Mouse (Mus musculus): ENCODE measurements around the gene Gm17581.
"Not testable (repeated sequence)": the region's sequence is repeated elsewhere in the genome, so short reads cannot be mapped to it uniquely, and the experiment has no call there.

Gm17581 gene

GRCm38 (mm10) chr2:155736936-155737335 is 1.3 kb upstream of the Gm17581 start:
- no peak for DNase-seq

DNA sequence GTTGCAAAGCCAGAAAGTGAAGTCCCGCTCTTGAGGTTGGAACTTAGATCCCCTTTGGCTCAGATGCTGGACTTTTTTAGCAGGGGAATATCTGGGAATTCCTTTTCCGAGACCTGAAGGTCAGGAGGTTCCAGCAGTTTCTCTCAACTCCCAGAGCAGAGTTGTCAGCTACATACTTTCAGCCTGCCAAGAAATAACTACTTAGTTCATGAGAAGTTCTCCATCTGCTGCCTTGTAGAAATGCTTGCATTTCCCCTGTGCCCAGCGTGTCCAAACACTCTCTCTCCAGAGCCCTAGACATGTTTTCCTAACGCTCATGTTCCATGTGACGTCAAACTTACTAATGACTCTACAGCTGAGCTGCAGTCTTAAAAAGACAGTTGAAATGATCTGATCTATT is 586 bp downstream of the Gm17581 start:
- no peak for DNase-seq

GRCm38 (mm10) chr2:155729158-155729645 is 6.5 kb downstream of the Gm17581 start, which contains the start of gene Edem2:
Gene Edem2 (minus strand): TSS chr2:155729475.
- DNase-seq: peak; percentile 96

- no peak for DNase-seq
Observed at GRCm38 (mm10) chr2:155728742-155729141, 6.9 kb downstream of the Gm17581 start.

GRCm38 (mm10) chr2:155727764-155728395 is 7.8 kb downstream of the Gm17581 start:
- no peak for DNase-seq

DNA sequence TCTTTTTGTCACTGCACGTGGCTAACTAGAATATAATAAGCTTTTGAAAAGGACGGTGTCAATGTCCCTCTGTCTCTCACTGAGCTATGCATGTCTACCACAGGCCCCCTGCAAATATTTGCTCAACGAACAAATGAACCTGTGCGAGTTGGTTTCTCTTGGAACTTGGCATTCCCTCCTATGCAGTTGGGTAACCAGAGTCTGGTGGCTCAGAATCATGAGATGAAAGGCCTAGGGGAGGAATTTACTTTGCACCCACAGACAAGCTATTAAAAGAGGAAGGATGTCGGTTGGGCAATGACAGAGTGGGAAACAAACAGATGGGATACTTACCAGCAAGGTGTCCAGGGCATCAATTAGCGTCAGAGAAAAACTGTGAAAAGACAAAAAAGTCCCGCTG is 9.4 kb downstream of the Gm17581 start:
- no peak for DNase-seq

DNA sequence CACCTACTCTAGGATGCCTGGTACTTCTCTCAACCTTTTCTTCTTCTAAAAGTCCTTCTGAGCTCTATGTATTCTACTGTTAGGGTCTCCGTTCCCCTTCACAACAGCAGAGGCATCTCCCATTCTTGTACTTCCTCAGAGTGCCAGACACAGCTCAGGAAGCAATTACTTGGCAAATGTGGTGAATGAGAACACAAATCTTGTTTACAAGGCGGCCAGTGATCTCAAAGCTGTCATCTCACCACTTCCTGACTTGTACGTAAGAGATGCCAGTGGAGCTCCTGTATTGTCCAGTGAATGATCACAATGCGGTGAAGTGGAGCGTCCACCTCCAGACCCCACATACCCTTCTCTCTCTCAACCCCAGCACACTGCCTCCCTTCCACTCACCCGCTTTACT is 11.1 kb downstream of the Gm17581 start:
- no peak for DNase-seq

- no peak for DNase-seq
Observed at GRCm38 (mm10) chr2:155724036-155724435, 11.6 kb downstream of the Gm17581 start.

DNA sequence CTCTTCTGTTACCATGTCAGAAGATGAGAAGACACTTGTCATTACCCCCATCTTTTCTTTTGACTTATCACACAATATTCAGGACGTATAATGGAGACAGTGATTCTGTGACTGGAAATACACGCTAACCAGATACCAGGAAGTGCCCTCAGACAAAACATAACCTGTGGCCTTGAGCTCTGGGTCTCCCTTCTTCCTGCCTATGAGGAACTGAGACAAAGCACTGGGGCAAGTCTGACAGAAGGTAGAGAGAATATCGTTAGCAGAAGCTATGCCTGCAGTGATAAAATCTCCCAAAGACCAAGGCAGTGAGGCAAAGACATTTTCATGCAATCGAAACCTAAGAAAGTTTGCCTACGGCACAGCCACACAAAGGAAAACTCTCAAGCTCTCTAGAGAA is 15.1 kb downstream of the Gm17581 start:
- DNase-seq: no peak

DNA sequence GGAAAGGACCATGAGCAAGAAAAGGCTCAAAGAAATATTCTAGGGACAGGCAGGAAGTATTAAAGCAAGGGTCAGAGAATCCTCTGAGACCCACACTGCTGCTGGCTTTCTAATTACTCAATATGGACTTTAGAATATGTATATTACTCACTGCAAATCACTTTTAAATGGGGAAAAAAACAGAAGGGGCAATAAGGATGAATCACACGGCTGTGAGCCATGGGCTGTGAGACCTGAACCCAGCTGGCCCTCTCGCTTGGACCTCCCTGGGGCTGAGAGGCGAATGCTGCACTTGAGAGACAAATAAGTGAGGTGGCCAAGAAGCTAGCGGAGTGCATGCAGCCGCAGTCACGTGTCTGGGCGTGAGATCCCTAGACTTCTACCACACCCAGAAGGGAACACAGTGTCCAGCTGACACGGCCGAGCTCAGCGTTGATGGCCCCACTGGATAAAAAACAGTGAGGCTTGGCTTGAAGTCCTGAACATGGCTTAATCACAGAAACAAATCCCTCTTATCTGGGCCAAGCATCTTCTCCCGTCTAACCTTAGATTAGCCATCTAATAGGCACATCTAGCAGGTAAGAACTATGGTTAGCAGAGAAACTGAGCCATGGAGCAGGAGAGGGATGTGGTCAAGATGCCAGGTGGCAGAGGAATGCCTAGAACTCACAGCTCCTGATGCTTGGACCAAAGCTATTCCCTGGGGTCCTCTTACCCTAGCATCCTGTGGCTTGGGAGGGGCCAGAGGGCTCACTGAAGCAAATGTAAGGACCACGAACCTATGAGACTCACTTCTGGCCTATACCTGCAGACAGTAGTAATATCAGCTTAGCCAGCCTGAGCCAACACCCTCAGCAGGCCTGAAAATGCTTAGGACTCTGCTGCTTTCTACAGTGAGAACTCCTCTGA is 18.3 kb downstream of the Gm17581 start:
- no peak for DNase-seq

GRCm38 (mm10) chr2:155710557-155710956 is 25.1 kb downstream of the Gm17581 start:
- no peak for DNase-seq

DNA sequence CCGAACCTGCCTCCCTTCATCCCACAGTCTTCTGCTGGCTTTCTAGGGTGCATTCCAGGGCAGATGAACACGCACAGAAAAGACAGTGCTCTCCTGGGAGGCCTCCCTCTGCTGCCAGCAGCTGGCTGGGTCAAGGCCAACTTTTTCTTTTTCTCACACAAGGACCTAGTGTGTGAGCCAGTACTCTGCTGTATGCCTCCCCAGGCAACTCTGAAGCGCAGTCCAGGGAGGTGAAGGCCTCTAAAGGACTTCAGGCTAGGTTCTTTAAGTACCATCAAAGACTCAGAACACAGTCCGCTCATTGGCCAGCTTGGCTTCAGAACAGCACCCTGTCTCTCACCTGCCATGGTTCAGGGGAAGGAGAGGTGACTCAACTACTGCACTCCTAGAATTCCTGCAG is 28.4 kb downstream of the Gm17581 start:
- DNase-seq: no peak

DNA sequence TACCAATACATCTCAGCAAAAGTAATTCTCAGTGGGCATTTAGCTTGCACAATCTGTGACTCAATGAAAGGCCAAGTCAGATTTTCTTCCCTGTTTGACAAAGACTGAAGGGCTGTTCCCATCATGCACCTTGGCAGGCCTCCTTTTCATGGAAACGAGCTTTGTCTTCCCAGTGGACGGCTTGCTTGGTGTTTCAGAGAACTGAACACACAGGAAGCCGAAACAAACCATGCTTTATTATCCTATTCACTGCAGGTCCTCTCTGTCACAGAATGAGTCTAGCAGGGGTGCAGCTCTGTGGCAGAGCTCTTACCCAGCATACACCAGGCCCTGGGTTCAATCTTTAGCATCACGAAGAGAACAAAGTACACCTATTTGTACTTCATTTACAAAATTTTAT is 32.0 kb downstream of the Gm17581 start:
- DNase-seq: peak; percentile 23

DNA sequence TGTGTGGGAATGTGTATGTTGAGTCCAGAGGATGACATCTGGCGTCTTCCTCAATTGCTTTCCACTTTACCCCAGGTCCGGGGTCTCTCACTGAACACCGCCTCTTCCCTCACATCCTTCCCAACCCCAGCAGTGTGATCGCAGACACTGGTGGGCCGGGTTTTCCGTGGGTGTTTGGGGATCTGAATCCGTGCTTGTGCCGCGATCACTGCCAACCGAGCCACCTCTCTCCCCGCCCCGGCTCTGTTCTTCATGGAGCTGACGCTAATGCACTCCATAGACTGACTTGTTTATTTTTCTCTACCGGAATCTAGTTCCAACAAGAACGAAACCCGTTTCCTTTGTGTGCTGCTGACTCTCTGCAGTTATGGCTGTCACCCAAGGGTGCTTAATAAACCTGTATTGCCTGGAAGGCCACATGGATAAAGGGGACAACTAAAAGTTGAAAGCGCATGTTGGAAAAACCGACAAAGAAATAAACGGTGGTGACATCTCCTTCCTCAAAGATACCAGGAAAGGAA is 34.2 kb downstream of the Gm17581 start:
- DNase-seq: no peak

GRCm38 (mm10) chr2:155698443-155698842 is 37.2 kb downstream of the Gm17581 start:
- not testable (repeated sequence) for DNase-seq

DNA sequence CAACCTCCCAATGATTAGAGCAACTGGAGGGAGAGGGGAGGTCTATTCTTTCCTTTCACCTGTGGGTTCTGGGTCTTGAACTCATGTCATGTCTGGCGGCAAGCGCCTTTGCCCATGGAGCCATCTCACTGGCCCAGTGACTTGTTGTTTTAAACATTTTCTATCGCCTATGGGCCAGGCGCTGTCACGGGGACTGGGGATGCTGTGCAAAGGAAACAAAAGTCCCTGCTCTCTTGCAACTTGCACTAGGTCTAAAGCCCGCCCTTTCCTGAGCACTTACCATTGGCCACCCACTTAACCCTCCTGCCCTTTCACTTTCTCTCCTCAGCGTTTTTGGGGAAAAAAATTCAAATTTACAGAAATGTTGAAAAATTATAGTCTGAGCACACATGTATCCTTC is 38.8 kb downstream of the Gm17581 start:
- no peak for DNase-seq

- peak; percentile 89 for DNase-seq
Observed at GRCm38 (mm10) chr2:155696091-155696558, 39.5 kb downstream of the Gm17581 start.

DNA sequence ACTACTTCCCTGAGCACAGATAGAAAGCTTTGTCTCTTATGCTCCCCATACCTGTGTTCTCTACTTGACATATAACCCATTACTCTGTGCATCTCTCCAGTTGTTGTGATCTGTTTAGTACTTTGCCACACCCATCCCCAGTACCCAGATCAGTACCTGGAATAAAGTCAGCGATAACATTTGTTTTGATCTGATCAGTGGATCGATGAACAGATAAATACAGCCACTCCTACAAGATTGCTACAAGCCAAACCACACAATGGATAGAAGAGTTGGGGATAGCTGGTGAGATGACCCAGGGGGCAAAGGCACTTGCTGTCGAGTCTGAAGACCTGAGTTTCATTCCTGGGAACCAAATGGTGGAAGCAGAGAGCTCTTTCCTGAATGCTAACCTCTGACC is 40.4 kb downstream of the Gm17581 start:
- no peak for DNase-seq

- DNase-seq: no peak
Observed at GRCm38 (mm10) chr2:155694564-155694963, 41.1 kb downstream of the Gm17581 start.

GRCm38 (mm10) chr2:155693136-155693535 is 42.5 kb downstream of the Gm17581 start:
- no peak for DNase-seq

DNA sequence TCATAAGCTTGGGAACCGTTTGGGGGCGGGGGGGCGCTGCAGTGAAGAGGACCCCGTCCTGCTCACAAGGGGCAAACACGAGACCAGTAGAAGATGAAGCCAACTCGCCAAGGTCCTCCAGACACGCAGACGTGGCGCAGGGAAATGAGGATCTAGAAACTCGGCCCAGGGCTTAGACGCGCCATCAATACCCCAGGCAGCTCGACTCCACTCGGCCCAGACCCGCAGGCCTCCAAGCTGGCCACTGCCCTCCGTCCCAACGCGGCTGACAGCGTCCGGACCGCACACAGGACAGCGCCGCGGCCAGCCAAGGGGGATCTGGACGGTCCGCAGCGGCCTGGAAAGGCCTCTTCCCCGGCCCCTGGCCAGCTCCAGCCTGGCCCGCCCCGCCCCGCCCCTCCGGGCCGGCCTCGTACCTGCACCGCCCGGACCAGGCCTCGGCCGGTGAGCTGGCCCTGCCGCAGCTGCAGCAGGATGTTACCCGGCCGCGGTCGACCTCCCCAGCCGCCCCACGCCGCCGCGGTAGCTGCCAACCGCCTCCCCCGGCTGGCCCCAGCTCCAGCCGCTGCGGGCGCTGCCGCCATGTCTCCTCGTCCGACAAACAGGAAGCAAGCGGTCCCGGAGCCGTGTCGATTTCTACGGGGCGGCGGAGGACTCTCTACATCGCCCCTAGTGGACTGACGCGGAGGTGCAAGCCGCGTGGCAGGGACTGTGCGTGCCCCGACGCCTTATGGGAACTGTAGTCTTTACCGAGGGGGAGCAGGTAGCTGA is 43.8 kb downstream of the Gm17581 start, which contains the start of gene Trpc4ap:
Gene Trpc4ap (minus strand): TSS at position 662 of the 771 bp plus-strand sequence.
- DNase-seq: peak; percentile 96

- no peak for DNase-seq
Observed at GRCm38 (mm10) chr2:155691336-155691722, 44.3 kb downstream of the Gm17581 start.

GRCm38 (mm10) chr2:155689211-155689610 is 46.5 kb downstream of the Gm17581 start:
- DNase-seq: no peak

Measured in retina, postnatal 1 day (tissue).